Mouse (Mus musculus): Measurements from ENCODE around the gene Rhbdl1.
"Not testable (repeated sequence)": the region's sequence is repeated elsewhere in the genome, so short reads cannot be mapped to it uniquely, and the experiment has no call there.

Gene Rhbdl1

DNA sequence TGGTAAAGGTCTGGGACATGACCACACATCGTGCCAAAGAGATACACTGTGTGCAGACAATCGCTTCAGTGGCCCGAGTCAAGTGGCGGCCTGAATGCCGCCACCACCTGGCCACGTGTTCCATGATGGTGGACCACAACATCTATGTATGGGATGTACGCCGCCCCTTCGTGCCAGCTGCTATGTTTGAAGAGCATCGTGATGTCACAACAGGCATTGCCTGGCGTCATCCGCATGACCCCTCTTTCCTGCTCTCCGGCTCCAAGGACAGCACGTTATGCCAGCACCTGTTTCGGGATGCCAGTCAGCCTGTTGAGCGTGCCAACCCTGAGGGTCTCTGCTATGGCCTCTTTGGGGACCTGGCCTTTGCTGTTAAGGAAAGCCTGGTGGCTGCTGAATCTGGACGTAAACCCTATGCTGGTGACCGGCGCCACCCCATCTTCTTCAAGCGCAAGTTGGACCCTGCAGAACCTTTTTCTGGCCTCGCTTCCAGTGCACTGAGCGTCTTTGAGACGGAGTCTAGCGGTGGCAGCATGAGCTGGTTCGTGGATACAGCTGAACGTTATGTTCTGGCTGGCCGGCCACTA lies 11.0 kb downstream of the Rhbdl1 start:
- DNase-seq (ENCODE audit: low read depth, low spot score): no peak

DNA sequence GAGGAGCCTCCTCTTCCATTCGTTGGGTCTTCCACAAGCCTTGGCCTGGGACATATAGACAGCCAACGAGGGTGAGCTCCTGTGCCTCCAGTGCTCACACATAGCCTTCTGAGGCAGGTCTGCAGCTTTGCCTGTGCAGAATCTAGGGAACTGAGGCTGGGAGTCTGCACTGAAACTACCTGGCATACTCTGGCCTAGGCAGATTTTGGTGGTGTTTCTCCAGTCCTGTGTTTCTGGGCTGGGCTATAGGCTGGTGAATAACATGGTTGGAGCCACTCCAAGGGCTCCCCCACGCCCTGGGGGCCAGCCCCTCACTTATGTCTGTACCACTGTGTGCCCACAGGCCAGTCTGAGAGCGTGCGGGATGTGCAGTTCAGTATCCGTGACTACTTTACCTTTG lies 11.8 kb downstream of the Rhbdl1 start:
- DNase-seq (ENCODE audit: low read depth, low spot score): no peak

DNA sequence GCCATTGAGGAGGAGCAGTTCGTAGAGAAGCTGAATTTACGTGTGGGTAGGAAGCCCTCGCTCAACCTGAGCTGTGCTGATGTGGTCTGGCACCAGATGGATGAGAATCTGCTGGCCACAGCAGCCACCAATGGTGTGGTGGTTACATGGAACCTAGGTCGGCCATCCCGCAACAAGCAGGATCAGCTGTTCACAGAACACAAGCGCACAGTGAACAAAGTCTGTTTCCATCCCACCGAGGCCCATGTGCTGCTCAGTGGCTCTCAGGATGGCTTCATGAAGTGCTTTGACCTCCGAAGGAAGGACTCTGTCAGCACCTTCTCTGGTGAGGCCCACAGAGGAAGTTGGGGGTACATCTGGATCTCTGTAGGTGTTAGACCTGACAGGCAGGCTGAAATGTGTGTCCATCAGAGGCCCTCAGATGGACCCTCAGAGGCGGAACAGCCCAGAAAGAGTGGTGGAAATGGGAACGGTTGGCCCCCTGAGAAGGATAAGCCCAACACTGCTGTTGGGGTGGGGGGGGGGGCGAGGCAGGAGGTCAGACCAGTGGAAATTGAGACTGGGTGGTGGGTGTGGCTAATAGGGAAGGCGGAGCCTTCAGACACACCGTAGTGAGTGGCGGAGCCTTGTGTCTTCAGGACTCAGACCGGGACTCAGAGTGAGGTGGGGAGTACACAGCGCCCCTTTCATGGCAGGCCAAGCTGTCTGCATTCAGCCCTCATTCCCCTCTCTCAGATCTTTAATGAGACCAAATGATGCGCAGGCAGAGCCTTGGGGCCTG lies 12.5 kb downstream of the Rhbdl1 start:
- DNase-seq (ENCODE audit: low read depth, low spot score): no peak

DNA sequence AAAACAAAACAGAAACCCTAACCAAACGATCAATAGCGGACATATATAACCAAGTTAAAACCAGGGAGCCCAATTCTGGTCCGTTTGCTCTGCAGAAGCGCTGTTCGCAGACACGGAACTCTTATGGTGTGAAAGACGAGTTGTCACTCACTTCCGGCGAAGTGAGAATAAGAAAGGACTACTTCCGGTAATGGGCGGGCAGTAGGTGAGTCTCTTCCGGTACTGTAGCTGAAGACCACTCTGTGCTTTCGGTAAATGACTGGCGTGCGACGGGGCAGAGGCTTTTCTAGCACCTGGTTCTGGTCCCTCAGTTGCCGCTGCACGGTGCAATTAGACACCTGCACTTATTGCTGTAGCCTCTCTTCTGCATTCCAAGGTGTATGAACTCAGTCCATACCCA lies 13.6 kb downstream of the Rhbdl1 start, which contains the start of gene Wdr24:
Gene Wdr24 (plus strand): TSS at position 176 of the 400 bp plus-strand sequence.
- peak; percentile 83 for DNase-seq (ENCODE audit: low read depth, low spot score)

DNA sequence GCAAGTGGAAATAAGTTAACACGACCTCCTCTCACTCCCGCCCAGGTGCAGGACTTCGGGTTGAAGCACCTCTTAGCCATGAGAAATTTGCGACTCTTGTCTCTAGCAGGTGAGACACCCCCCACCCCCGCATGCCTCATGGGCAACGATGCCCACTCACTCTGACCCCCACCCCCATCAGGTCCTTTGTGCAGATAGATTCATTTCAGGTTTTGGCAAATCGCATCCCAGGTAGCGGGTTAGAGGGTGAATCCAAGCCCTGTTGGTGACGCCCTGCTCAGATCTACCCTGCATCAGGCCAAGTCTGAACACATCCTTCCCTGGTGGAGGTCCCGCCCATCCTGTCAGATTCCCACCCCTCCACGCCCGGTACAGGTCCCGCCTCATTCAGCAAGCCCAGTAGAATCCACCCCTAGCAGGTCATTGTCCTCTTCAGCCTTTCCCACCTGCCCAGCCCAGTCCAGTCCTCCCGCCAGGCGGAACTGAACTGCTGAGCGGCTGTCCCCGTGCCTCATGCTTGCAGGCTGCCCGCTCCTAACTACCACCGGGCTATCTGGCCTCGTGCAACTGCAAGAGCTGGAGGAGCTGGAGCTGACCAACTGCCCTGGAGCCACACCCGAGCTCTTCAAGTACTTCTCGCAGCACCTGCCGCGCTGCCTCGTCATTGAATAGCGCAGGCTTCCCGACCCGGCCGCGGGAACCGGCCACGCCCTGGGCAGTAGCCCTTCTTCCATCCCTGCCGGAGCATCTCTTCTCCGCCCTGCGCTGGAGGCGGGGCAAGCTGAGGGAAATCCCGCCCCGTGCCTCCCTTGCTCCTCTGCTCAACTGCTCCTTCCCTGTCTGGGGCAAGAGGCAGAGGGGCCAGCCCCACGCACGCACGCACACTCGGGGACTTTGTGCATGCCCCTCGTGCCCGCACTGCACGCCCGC lies 18.0 kb downstream of the Rhbdl1 start:
- DNase-seq (ENCODE audit: low read depth, low spot score): no peak

DNA sequence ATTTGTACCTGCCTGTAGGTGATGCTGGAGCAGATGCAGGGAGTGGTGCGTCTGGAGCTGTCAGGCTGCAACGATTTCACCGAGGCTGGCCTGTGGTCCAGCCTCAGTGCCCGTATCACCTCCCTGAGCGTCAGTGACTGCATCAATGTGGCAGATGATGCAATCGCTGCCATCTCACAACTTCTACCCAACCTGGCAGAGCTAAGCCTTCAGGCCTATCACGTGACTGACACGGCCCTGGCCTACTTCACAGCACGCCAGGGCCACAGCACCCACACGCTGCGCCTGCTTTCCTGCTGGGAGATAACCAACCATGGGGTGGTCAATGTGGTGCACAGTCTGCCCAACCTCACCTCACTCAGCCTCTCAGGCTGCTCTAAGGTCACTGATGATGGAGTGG lies 19.4 kb downstream of the Rhbdl1 start:
- no peak for DNase-seq (ENCODE audit: low read depth, low spot score)

DNA sequence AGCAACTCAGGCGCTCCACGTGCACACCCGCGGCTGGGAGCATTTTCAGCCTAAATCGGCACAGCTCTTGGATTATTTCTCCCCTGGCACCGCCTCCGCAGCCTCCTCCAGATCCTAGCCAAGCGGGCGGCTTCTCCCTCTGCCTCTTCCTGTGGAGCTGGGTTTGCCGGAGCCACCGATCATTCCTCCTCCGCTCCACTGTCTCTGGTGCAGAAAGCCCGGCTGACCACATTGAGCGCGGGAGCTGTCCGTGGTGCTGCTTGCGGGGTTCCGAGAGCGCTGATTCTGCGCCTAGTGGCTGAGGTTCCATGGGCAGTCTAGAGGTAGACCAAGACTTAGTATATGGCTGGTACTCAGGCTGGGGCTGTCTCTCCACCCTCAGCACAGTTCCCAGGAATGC lies 23.6 kb downstream of the Rhbdl1 start:
- no peak for DNase-seq (ENCODE audit: low read depth, low spot score)

DNA sequence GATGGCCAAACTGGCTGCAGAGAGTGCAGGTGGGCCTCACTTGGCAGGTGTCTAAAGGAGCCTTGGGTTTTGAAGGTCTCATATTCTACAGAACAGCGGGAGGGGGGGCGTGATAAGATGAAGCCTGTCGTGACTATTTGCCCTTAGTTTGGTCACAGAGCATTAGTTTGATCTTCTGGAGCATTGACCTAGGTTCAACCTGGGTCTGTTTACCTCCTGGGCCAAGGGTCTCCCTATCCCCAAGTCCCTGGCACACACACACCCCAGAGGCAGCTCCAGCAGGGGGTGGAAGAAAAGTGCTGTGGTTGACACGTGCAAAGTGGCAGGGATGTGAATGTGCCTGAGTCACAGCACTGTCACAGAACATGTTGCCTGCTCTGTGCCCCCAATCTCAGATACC lies 26.2 kb downstream of the Rhbdl1 start:
- no peak for DNase-seq (ENCODE audit: low read depth, low spot score)

DNA sequence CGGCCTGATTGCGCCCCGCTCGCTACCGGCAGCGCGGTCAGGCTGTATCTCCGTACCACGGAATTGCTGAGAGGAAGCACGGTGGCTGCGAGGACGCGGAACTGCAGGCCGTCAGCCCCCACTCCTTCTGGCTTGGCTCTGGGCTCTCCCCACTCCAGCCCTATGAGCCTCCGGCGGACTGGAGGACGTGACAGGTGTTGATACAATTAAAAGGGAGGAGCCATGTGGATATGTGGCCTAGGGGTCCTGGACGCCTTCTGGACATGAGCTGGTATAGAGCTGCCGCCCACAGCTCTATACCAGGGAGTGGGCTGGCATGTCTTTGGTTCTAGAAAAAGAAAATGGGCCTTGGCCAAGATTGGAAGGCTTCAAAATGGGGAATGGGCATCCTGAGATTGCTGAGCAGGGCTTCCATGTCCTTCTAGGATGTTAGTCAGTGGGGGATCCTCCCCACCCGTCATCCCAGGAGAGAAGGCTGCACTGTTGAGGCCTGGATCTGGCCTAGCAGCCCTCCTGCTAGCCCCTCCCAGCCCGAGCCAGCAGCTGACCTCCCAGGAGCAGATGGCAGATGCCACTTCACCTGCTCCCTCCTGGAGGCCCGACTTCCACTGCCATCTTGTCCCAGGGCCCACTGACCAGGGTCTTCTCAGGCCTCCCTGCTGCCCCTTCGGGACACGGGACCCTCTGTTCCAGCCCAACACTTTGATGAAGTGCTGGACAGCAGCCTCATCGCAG lies 27.3 kb downstream of the Rhbdl1 start:
- no peak for DNase-seq (ENCODE audit: low read depth, low spot score)

DNA sequence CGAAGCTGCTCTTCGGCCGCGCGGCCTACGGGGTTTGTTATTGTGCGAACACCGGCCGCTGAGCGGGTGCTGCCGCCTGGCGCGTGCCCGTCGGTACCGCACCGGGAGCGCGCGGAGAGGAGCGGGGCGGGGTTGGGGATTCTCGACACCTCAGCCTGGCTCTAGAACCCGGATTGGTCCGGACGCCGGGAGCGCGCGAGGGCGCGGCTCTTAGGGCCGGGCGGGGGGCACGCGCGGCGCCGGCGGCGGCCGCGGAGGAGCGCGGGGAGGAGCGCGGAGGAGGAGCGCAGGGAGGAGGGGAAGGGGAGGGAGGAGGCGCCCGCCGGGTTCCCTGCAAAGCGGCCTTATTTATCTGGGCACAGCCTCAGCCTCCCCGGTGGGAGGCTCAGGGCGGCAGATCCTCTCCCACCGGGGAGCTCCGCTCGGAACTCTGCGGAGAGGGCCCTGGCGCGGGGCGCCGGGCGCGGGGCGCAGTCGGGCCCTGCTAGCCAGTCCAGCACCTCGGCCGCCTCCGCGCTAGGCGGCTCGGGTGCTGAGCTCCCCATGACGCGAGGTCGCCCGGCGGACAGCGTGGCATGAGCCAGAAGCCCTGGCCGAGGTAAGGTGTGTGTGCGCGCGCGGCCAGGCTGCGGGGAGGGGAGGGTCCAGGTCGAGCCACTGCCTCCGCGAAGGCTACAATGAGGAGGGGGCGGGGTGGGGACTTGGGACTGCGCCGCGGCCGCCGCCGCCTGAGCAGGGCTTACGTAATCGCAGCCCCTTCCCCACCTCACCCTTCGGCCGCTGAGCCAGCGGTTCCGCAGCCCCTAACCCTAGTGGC lies 28.1 kb downstream of the Rhbdl1 start, which contains the start of gene Fbxl16:
Gene Fbxl16 (plus strand): TSS at position 297 of the 817 bp plus-strand sequence.
- DNase-seq (ENCODE audit: low read depth, low spot score): peak; percentile 88

DNA sequence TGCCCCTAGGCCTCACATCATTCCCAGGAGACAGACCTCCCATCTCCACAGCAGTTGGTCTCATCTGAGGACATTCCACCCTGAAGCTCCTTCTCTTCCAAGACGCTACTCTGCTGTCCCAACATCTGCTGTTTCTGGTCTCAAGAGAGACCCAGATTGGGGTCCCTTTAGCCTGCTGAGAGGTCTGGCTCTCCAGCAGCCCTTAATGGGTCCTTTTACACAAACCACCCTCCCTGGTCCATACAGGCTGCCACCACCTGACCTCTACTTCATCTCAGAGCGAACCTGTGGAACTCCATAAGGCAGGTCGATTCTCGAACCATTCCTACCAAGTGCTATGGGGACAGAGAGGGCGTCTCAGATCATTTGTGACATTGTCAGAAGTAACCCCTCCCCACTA lies 29.1 kb downstream of the Rhbdl1 start:
- no peak for DNase-seq (ENCODE audit: low read depth, low spot score)

DNA sequence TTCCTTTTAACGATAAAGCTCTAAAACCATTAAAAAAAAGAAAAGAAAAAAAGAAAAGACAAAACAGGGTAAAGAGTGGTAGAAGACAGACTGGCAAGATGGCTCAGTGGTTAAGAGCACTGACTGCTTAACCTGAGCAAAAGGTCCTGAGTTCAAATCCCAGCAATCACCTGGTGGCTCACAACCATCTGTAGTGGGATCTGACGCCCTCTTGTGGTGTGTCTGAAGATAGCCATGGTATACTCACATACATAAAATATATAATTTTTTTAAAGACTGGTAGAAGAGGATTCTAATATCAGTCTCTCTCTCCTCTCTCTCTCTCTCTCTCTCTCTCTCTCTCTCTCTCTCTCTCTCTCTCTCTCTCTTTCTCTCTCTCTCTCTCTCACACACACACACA lies 29.6 kb downstream of the Rhbdl1 start:
- not testable (repeated sequence) for DNase-seq (ENCODE audit: low read depth, low spot score)

DNA sequence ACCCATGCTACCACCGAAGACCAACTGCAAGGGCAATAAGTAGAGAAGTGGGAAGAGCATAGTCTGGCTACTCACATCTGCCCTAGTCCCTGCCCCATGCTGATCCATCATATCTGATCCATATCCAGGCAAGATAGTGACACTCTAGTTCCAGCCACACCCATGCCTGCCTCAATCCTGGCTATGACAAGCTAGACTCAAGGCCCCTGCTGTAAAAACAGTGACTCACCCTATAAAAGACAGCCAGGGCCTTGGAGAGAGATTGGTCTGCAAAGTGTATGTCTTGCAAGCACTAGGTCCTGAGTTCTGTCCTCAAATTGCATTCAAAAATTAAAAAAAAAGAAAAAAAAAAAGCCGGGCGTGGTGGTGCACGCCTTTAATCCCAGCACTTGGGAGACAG lies 30.6 kb downstream of the Rhbdl1 start:
- no peak for DNase-seq (ENCODE audit: low read depth, low spot score)

DNA sequence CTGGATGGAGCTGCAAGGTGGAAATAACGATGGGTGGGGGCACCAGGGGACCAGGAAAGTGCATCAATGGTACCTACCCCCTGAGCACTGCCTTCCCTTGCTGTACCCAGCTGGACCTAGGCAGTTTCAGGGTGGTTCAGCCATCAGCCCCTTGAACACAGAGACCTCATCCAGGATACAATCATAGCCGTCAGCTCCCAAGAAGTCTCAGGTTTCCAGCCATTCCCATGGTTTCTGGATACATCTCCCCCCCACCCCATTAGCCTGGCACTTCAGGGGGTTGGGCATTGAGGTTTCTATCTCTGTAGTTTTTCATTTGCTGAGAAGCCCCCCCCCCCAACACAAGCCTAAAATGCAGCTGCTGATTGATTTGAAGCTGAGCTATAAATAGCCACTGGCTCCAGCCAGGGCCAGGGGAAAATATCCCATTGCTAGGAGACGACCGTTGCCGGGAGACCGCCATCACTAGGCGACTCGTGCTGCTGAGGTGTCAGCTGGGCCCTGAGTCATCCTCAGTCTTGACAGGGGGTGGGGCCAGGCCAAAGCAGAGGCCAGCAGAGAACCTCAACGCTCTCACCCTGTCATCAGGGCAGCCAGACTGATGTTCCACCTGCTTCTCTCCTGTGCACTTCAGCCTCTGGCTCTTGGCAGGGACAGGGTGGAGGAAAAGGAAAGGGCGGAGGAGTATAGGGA lies 34.1 kb downstream of the Rhbdl1 start:
- DNase-seq (ENCODE audit: low read depth, low spot score): no peak

DNA sequence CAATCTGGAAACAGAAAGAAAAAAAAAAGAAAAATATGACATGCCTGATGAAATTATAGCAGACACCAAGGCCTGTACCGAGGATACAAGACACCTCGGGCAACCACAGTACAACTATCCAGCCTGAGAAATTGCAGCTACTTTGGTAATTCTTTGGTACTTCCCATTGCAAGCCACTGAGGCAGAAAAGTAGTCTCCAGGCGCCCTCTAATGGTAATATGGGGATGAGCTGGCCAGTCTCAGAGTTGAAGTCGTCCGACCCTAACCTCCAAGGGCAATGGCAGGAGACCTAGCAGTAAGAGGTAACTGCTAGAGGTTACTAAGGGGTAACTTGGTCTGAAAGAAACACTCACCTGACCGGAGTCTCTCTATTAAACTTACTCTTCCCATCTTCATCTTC lies 36.1 kb downstream of the Rhbdl1 start:
- no peak for DNase-seq (ENCODE audit: low read depth, low spot score)

DNA sequence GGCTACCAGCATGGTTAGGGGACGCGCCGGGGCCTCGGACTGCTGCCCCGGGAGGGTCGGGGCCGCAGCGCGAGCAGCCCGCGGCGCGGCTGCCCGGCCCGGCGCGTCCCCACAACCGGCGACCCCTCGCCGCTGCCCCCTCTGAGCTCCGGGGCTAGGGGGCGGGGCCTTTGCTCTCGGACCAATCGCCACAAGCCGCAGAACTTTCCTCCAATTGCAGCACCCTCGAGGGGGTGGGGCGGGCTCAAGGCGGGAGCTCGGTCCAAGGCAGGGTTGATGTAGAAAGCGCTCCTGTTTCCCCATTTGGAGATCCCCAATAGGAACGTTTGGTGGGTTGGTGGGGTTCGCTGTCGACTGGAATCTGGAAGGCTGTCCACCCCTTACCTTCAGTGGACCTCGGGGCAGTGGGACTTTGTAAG lies 40.1 kb downstream of the Rhbdl1 start, which contains the start of gene Metrn:
Gene Metrn (minus strand): TSS at position 186 of the 419 bp plus-strand sequence.
- no peak for DNase-seq (ENCODE audit: low read depth, low spot score)

DNA sequence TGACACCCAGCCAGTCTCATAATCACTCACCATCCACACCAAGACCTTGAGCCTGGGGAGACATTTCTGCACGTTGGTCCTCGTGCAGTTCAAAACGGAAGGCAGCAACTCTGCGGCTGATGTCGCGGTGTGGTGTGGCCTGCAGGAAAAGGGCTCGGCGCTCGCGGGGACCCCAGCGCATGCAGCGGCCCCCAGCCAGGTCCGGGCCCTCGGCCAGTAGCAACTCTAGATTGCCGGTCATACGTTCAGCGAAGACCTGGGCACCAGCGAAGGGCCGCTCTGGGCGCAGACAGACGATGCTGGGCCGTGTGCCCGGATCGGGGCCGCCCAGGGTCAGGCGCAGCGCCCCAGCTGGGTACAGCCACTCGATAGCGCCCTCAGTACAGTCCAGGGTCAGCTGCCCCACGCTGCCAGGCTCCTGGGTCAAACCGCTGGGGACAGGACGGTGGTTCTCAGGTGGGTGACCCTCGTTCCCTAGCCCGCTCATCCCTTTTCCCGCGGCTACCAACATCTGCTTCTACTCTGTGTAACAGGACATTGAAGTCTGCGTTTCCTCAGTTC lies 40.8 kb downstream of the Rhbdl1 start:
- no peak for DNase-seq (ENCODE audit: low read depth, low spot score)

DNA sequence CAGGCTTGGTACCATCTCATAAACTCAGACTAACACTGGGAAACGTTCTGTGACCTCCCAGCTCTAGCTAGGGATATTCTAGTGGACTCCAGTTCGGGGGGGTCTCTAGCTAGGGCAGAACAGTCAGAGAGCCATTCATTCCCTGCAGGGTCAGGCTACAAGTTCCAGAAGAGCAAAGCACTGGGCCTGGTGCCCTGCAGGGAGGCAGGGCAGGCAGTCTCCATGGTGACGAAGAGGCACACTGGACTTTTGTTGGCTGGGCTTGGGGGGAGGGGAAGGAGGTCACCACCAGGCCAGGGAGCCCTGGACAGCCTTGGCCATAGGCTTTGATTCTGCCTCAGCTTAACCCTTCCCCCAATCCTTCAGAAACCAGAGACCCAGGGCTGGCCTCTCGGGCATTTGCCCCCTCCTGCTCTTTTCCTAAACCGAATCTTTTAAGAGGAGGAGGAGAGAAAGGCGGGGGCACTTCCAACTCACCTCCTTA lies 41.4 kb downstream of the Rhbdl1 start, which contains the start of gene AC134908.4:
Gene AC134908.4 (minus strand): TSS at position 51 of the 484 bp plus-strand sequence.
- DNase-seq (ENCODE audit: low read depth, low spot score): no peak

DNA sequence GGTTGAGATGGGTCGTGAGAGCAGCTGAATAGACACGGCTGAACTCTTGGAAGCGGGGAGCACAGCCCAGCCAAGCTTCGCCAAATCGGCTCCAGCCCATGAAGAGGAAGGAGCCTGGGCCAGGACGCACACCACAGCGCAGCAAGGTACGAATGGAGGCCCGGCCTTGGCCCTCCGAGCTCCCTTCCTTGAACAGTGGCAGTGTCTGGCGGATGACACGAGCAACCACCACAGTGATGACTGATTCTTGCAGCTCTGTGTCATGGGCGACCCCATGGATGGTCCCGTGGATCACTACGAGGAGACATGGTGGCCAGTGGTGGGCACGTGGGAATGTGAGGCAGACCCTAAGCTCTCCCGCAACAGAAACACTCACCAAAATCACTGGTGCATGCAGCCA lies 42.1 kb downstream of the Rhbdl1 start:
- DNase-seq (ENCODE audit: low read depth, low spot score): no peak

Measured in retina, adult 2 months (tissue).